7 mouse cellular contexts compared by ENCODE assay signal in the genomic region with DNA sequence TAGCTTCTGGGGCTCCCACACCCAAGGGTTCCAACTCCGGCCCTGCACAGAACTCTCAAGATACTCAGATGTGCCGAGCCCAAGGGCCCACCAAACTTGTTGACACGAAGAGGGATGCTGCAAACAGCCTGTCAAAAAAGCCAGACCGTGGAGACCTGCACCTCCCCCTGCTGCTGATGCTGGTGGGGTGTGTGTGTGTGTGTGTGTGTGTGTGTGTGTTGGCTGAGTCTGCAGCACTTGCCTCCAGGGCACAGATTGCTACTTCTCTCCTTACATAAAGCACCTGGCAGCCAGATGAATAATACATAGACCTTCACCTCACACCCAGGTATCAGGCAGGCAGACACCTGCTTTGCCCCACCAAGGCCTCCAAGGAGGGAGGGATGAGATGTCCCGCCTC. TPM values are rescaled to one million over a fixed set of nuclear protein-coding genes. Genes with fewer than 3 reads are reported as not detected.
A peak's percentile ranks its signal among the peaks of the same experiment; 100 is the strongest.
DNase-seq lines count a peak whose midpoint lies in the region; ATAC-seq and TF ChIP-seq lines count a peak whose summit lies in the region.

No protein-coding gene starts in this region.

- no peak for ATAC-seq in lung, embryonic 16.5 days (ENCODE audit: low read depth)
- no peak for ATAC-seq in hindbrain, embryonic 15.5 days (ENCODE audit: low FRiP score, low read depth)

- no peaks in the 10 kb centered on the region for H3K27me3 ChIP-seq in lung, embryonic 16.5 days (ENCODE audit: control insufficient read depth, insufficient read depth, low read depth, low read length)
- 0 out of 2 replicates have a peak, but pooled peaks cover 2% of the 10 kb centered on the region for H3K27me3 ChIP-seq in hindbrain, embryonic 15.5 days

- peak overlapping the region; percentile 86 for H3K4me2 ChIP-seq in lung, embryonic 16.5 days (ENCODE audit: low read depth, low read length)
- H3K4me2 ChIP-seq in hindbrain, embryonic 15.5 days, result peak overlapping the region; percentile 90

- TF ChIP-seq POLR2A in cortical plate, adult 2 months (IDR thresholded peaks at IDR 0.05; ENCODE audit: extremely low read depth, insufficient read depth, low read length), result no peak

- TF ChIP-seq CTCF in cortical plate, adult 2 months (IDR thresholded peaks at IDR 0.05; ENCODE audit: extremely low read depth, insufficient read depth, low read length), result no peak

- no peaks in the 10 kb centered on the region for H3K36me3 ChIP-seq in lung, embryonic 16.5 days (ENCODE audit: control insufficient read depth, insufficient read depth, low read length)
- H3K36me3 ChIP-seq in hindbrain, embryonic 15.5 days, result no peaks in the 10 kb centered on the region

- H3K27ac ChIP-seq in lung, embryonic 16.5 days (ENCODE audit: low read length), result no peak overlapping the region
- H3K27ac ChIP-seq in cortical plate, adult 2 months (ENCODE audit: insufficient read depth, low read length), result no peak overlapping the region
- H3K27ac ChIP-seq in hindbrain, embryonic 15.5 days (replicated peaks), result peak overlapping the region; percentile 80

- intact Hi-C loops in left cerebral cortex, postnatal 4 days (cut with DNase I), result no loop called here

- WGBS in lung, embryonic 16.5 days, result 13% methylated on average over 5 of the region's 5 CpGs
- WGBS in hindbrain, embryonic 15.5 days, result 18% methylated on average over 5 of the region's 5 CpGs

- peak overlapping the region; percentile 80 for H3K9ac ChIP-seq in lung, embryonic 16.5 days (ENCODE audit: low read length)
- peak overlapping the region; percentile 92 for H3K9ac ChIP-seq in hindbrain, embryonic 15.5 days

- no peaks in the 10 kb centered on the region for H3K9me3 ChIP-seq in lung, embryonic 16.5 days (ENCODE audit: control insufficient read depth, low read length)
- H3K9me3 ChIP-seq in hindbrain, embryonic 15.5 days, result no peaks in the 10 kb centered on the region

- H3K4me1 ChIP-seq in lung, embryonic 16.5 days (replicated peaks; ENCODE audit: control insufficient read depth, insufficient read depth, low read length), result peaks cover 40% of the 10 kb centered on the region
- peaks cover 3% of the 10 kb centered on the region; the same call in 1 of the 2 replicates for H3K4me1 ChIP-seq in cortical plate, adult 2 months (ENCODE audit: control insufficient read depth, insufficient read depth, low read length)
- H3K4me1 ChIP-seq in hindbrain, embryonic 15.5 days (replicated peaks), result peaks cover 44% of the 10 kb centered on the region

- no peak for DNase-seq in lung, adult 18-20 months
- peak; percentile 49 for DNase-seq in naive thymus-derived CD4-positive, alpha-beta T cell, adult 2 months (ENCODE audit: low read depth)
- DNase-seq in left cerebral cortex, postnatal 4 days, result no peak
- no peak for DNase-seq in adrenal gland, adult (ENCODE audit: inconsistent age in 2 of 2, low spot score in 1 of 2)

- peak overlapping the region; percentile 70 for H3K4me3 ChIP-seq in lung, embryonic 16.5 days (ENCODE audit: low read length)
- peak overlapping the region; percentile 59 for H3K4me3 ChIP-seq in cortical plate, adult 2 months (ENCODE audit: insufficient read depth, low read length)
- peak overlapping the region; percentile 85 for H3K4me3 ChIP-seq in hindbrain, embryonic 15.5 days

RNA-seq across cellular contexts. Expression of a gene that starts 1.2 kb away (rescaled TPM):
- polyA plus RNA-seq in lung, embryonic 16.5 days (2015; fragmentation: Nextera tagmentation; extraction: Ambion mirVana), result 71.1 and 78.2 TPM in 2 replicates
- polyA plus RNA-seq in cortical plate, adult 2 months (2012; rRNA removed), result 69.6 and 75.6 TPM in 2 replicates
- 45.7 and 51.6 TPM in 2 replicates for polyA plus RNA-seq in hindbrain, embryonic 15.5 days (2015; fragmentation: Nextera tagmentation; extraction: Ambion mirVana)
- total RNA-seq in left cerebral cortex, postnatal 4 days (2021), result 10 to 100 TPM; 49.6 to 53.4 TPM

RNA-seq across cellular contexts. Expression of a gene that starts 53.2 kb away (rescaled TPM):
- 54.7 and 58.0 TPM in 2 replicates for polyA plus RNA-seq in lung, embryonic 16.5 days (2015; fragmentation: Nextera tagmentation; extraction: Ambion mirVana)
- polyA plus RNA-seq in cortical plate, adult 2 months (2012; rRNA removed), result 185 and 194 TPM in 2 replicates
- polyA plus RNA-seq in hindbrain, embryonic 15.5 days (2015; fragmentation: Nextera tagmentation; extraction: Ambion mirVana), result 229 and 234 TPM in 2 replicates
- total RNA-seq in left cerebral cortex, postnatal 4 days (2021), result 100 to 1,000 TPM; 285 to 296 TPM

RNA-seq across cellular contexts. Expression of a gene that starts 55.8 kb away (rescaled TPM):
- 5.2 and 6.5 TPM in 2 replicates for polyA plus RNA-seq in lung, embryonic 16.5 days (2015; fragmentation: Nextera tagmentation; extraction: Ambion mirVana)
- 0.71 and 0.78 TPM in 2 replicates for polyA plus RNA-seq in cortical plate, adult 2 months (2012; rRNA removed)
- 1.00 and 1.0 TPM in 2 replicates for polyA plus RNA-seq in hindbrain, embryonic 15.5 days (2015; fragmentation: Nextera tagmentation; extraction: Ambion mirVana)
- 1 to 10 TPM; 1.5 to 1.9 TPM for total RNA-seq in left cerebral cortex, postnatal 4 days (2021)
